Mouse (Mus musculus) kidney, postnatal 0 days (tissue): ENCODE results near the gene Gpr179. TPM values are rescaled to one million over a fixed set of nuclear protein-coding genes. Genes with fewer than 3 reads are reported as not detected.

Source experiments
- ATAC-seq: fragments of 200-750 bp; cut with Nextera tagmentation; replicated peaks from 2 replicates; pipeline ENCODE4 v1.8.0; 2017; ENCODE audit warnings: low read depth, moderate number of reproducible peaks, moderate TSS enrichment, moderate library complexity; ENCODE audit not compliant: low FRiP score
- DNase-seq: peaks from one replicate; pipeline ENCODE4 v3.0.0-alpha.2; 2016; ENCODE audit warnings: low spot score
- H3K27ac ChIP-seq: fragments of 300-500 bp; sonication (generic); 2 replicates; pipeline ENCODE4 v1.5.1; 2014; ENCODE audit warnings: mild to moderate bottlenecking
- H3K27me3 ChIP-seq: fragments of 300-500 bp; sonication (generic); 2 replicates; pipeline ENCODE4 v1.6.1; 2014; ENCODE audit warnings: low read length, mixed read lengths; ENCODE audit not compliant: insufficient read depth
- H3K36me3 ChIP-seq: fragments of 300-500 bp; sonication (generic); 2 replicates; pipeline ENCODE4 v1.6.1; 2014; ENCODE audit warnings: low read length, mixed read lengths; ENCODE audit not compliant: insufficient read depth
- H3K4me1 ChIP-seq: fragments of 300-500 bp; sonication (generic); replicated peaks from 2 replicates; pipeline ENCODE4 v1.6.1; 2014; ENCODE audit warnings: antibody characterized with exemption, low read length, mixed read lengths; ENCODE audit not compliant: insufficient read depth
- H3K4me2 ChIP-seq: fragments of 300-500 bp; sonication (generic); 2 replicates; pipeline ENCODE4 v1.6.1; 2014; ENCODE audit warnings: mild to moderate bottlenecking, low read length, moderate library complexity, mixed read lengths
- H3K4me3 ChIP-seq: fragments of 300-500 bp; sonication (generic); replicated peaks from 2 replicates; pipeline ENCODE4 v1.5.1; 2014; ENCODE audit warnings: low read depth, low read length
- H3K9ac ChIP-seq: fragments of 300-500 bp; sonication (generic); 2 replicates; pipeline ENCODE4 v1.6.1; 2014; ENCODE audit warnings: low read depth, low read length
- H3K9me3 ChIP-seq: fragments of 300-500 bp; sonication (generic); replicated peaks from 2 replicates; pipeline ENCODE4 v1.6.1; 2016; ENCODE audit warnings: low read length, inconsistent platforms, mixed read lengths
- CTCF ChIP-seq: IDR thresholded peaks from 2 replicates; pipeline ENCODE4 v1.5.1; 2016; ENCODE audit warnings: antibody characterized with exemption, low read depth, mild to moderate bottlenecking, moderate library complexity
- WGBS: fragments of 180-500 bp; shearing (Covaris S2); extraction: QIAGEN DNeasy Blood & Tissue Kit; methylation state at CpG from one replicate; pipeline ENCODE4 v1.1.7; 2014; 5-methylcytosine and 5-hydroxymethylcytosine counted together
- polyA plus RNA-seq: library from polyadenylated mRNA; unstranded; fragments of >200 nt; fragmentation: Nextera tagmentation; extraction: Ambion mirVana; gene quantifications from 2 replicates; pipeline ENCODE4 v1.2.1, GENCODE M21; 2015

Gpr179 gene
- polyA plus RNA-seq, 1 experiment from 2014 or later: 0.05 TPM

- no peak for DNase-seq
- no peak for TF ChIP-seq CTCF
- 87% methylated on average over 8 of the region's 8 CpGs for WGBS
- ATAC-seq: no peak
- H3K4me1 ChIP-seq: 0 out of 2 replicates have a peak, but pooled peaks cover 10% of the 10 kb centered on the region
- no peak overlapping the region for H3K27ac ChIP-seq
- no peak overlapping the region for H3K4me2 ChIP-seq
- H3K27me3 ChIP-seq: no peaks in the 10 kb centered on the region
- H3K9ac ChIP-seq: no peak overlapping the region
- H3K36me3 ChIP-seq: peaks cover 25% of the 10 kb centered on the region
- H3K9me3 ChIP-seq: no peaks in the 10 kb centered on the region
- no peak overlapping the region for H3K4me3 ChIP-seq
Measured at GRCm38 (mm10) chr11:97389127-97389526, 37.2 kb upstream of the Gpr179 start.

GRCm38 (mm10) chr11:97387811-97388210 lies 35.9 kb upstream of the Gpr179 start:
- Histone ChIP-seq H3K9ac (no peak overlapping the region), H3K27ac (no peak overlapping the region), H3K9me3 (no peaks in the 10 kb centered on the region), H3K4me3 (no peak overlapping the region), H3K27me3 (no peaks in the 10 kb centered on the region), H3K4me1 (0 out of 2 replicates have a peak, but pooled peaks cover 3% of the 10 kb centered on the region), H3K36me3 (peaks cover 27% of the 10 kb centered on the region), H3K4me2 (no peak overlapping the region)
- DNase-seq (no peak), ATAC-seq (no peak)
- 92% methylated on average over 2 of the region's 2 CpGs for WGBS
- TF ChIP-seq CTCF: no peak

DNA sequence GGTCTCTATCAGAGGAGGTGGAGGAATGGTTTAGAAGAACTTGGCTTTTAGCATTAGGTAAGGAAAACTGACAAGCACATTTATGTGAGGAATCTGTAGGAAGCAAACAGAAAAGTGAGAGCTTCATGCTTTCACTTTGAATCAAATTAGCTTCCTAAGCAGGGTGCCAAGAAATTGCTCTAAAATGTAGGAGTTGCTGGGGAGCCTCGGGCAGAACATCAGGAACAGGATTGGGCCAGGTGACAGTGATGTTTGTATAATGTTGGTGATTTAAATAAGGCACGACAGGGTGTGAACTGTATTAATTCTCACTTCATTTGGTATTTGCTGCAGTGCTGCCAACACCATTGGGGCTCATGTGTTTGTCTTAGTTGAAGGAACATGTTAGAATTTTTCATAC lies 31.9 kb upstream of the Gpr179 start:
- no peaks in the 10 kb centered on the region for H3K27me3 ChIP-seq
- peak overlapping the region; percentile 56; the same call in 1 of the 2 replicates for H3K27ac ChIP-seq
- H3K9me3 ChIP-seq: no peaks in the 10 kb centered on the region
- TF ChIP-seq CTCF: no peak
- H3K4me3 ChIP-seq: no peak overlapping the region
- no peak for DNase-seq
- H3K4me2 ChIP-seq: no peak overlapping the region
- no peak overlapping the region for H3K9ac ChIP-seq
- H3K4me1 ChIP-seq: no peaks in the 10 kb centered on the region
- peaks cover 21% of the 10 kb centered on the region; the same call in 1 of the 2 replicates for H3K36me3 ChIP-seq
- ATAC-seq: no peak
- WGBS: 53% methylated on average over 2 of the region's 2 CpGs

GRCm38 (mm10) chr11:97383017-97383416 lies 31.1 kb upstream of the Gpr179 start:
- TF ChIP-seq CTCF: no peak
- Histone ChIP-seq H3K9me3 (no peaks in the 10 kb centered on the region), H3K4me1 (no peaks in the 10 kb centered on the region), H3K27ac (peak overlapping the region; percentile 56), H3K36me3 (peaks cover 24% of the 10 kb centered on the region), H3K4me2 (no peak overlapping the region), H3K4me3 (no peak overlapping the region), H3K27me3 (no peaks in the 10 kb centered on the region), H3K9ac (no peak overlapping the region)
- no peak for ATAC-seq
- 68% methylated on average over 2 of the region's 2 CpGs for WGBS
- no peak for DNase-seq

GRCm38 (mm10) chr11:97380036-97380435 lies 28.2 kb upstream of the Gpr179 start:
- Histone ChIP-seq H3K36me3 (peaks cover 32% of the 10 kb centered on the region), H3K4me3 (no peak overlapping the region), H3K9me3 (no peaks in the 10 kb centered on the region), H3K27ac (no peak overlapping the region), H3K27me3 (no peaks in the 10 kb centered on the region), H3K9ac (no peak overlapping the region), H3K4me2 (no peak overlapping the region), H3K4me1 (no peaks in the 10 kb centered on the region)
- no peak for TF ChIP-seq CTCF
- WGBS: 62% methylated on average over 3 of the region's 3 CpGs
- ATAC-seq: no peak
- DNase-seq: no peak

- H3K9ac ChIP-seq: no peak overlapping the region
- no peak for DNase-seq
- H3K4me3 ChIP-seq: no peak overlapping the region
- peaks cover 23% of the 10 kb centered on the region; the same call in 1 of the 2 replicates for H3K36me3 ChIP-seq
- no peak for ATAC-seq
- no peaks in the 10 kb centered on the region for H3K27me3 ChIP-seq
- no peak overlapping the region for H3K4me2 ChIP-seq
- no peak overlapping the region for H3K27ac ChIP-seq
- no peaks in the 10 kb centered on the region for H3K4me1 ChIP-seq
- 59% methylated on average over 2 of the region's 2 CpGs for WGBS
- TF ChIP-seq CTCF: no peak
- no peaks in the 10 kb centered on the region for H3K9me3 ChIP-seq
Measured at GRCm38 (mm10) chr11:97373402-97373801, 21.5 kb upstream of the Gpr179 start.

- Histone ChIP-seq H3K9me3 (no peaks in the 10 kb centered on the region), H3K27me3 (no peaks in the 10 kb centered on the region), H3K9ac (no peak overlapping the region), H3K27ac (no peak overlapping the region), H3K4me1 (no peaks in the 10 kb centered on the region), H3K36me3 (peaks cover 13% of the 10 kb centered on the region; the same call in 1 of the 2 replicates), H3K4me3 (no peak overlapping the region), H3K4me2 (no peak overlapping the region)
- DNase-seq (no peak), ATAC-seq (no peak)
- no peak for TF ChIP-seq CTCF
- WGBS: 85% methylated on average over 6 of the region's 6 CpGs
Measured at GRCm38 (mm10) chr11:97372159-97372864, 20.4 kb upstream of the Gpr179 start.
